Mouse (Mus musculus) brain, embryonic 14.5 days (tissue): Measurements from ENCODE around the gene Stxbp3. TPM values are rescaled to one million over a fixed set of nuclear protein-coding genes. Genes with fewer than 3 reads are reported as not detected.
"Not testable (repeated sequence)": the region's sequence is repeated elsewhere in the genome, so short reads cannot be mapped to it uniquely, and the experiment has no call there.

ENCODE experiments used
- DNase-seq: peaks from one replicate; pipeline ENCODE4 v3.0.0-alpha.2; 2011; ENCODE audit warnings: low read depth
- CTCF ChIP-seq: fragments of 200-500 bp; IDR thresholded peaks from 2 replicates; pipeline ENCODE4 v1.5.1; 2012; ENCODE audit warnings: inconsistent platforms, mild to moderate bottlenecking, moderate library complexity, borderline replicate concordance; ENCODE audit not compliant: insufficient read depth, insufficient read length; ENCODE audit errors: extremely low read depth
- POLR2A ChIP-seq: fragments of 200-500 bp; IDR thresholded peaks from 2 replicates; pipeline ENCODE4 v1.6.1; 2012; ENCODE audit warnings: mild to moderate bottlenecking, inconsistent platforms, borderline replicate concordance; ENCODE audit not compliant: poor library complexity, insufficient read depth, insufficient read length, severe bottlenecking; ENCODE audit errors: extremely low read depth
- polyA plus RNA-seq: library from polyadenylated mRNA; depleted of rRNA; stranded (reverse); fragments of >200 nt; gene quantifications from 2 replicates; pipeline ENCODE4 v1.2.3, GENCODE M21; 2012; rRNA removed

The Stxbp3 gene
- 9.9 and 11.8 TPM in 2 replicates for polyA plus RNA-seq

DNA sequence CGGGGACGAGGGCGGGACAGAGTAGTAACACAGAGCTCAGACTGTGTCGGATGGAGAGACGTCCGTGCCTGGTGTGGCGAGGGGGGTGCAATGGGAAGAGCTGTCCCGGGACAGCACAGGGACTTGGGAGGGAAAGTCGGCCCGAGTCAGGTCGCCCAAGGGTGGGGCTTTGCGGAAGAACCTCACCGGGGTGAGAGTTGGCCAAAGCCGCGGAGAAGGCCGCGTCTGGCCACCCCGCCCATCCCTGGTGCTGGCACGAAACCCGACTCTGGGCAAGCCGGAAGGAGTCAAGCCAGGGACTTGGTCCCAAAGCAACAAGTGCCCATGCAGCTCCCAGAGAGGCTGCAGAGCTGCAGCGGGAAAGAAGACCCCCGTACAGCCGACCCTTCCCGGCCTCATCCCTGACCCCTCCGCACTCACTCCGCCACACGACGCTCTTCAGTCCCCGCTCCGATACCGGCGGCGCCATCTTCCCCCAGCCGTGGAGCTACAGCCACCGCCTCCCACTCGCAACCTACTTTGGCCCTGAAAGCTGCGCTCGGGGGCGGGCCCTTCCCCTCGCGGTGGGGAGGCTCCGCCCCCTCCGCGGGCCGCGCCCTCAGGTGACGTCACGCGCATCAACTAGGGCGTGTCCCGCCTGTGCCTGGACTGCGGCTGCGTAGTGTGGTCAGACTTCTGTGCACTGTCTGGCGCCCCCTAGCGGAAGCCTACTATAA lies at the start of gene Stxbp3:
TSS of gene Stxbp3 (minus strand) at position 527 of the 716 bp plus-strand sequence.
- TF ChIP-seq POLR2A (peak; percentile 40; the same call in 1 of the 2 replicates), CTCF (peak; percentile 94)
- peak; percentile 98 for DNase-seq

GRCm38 (mm10) chr3:108889908-108890307 lies 49.6 kb upstream of the Stxbp3 start, which contains the start of gene Fndc7:
Fndc7 (minus strand) TSS chr3:108890008.
- no peak for TF ChIP-seq CTCF
- no peak for TF ChIP-seq POLR2A
- DNase-seq, result no peak

DNA sequence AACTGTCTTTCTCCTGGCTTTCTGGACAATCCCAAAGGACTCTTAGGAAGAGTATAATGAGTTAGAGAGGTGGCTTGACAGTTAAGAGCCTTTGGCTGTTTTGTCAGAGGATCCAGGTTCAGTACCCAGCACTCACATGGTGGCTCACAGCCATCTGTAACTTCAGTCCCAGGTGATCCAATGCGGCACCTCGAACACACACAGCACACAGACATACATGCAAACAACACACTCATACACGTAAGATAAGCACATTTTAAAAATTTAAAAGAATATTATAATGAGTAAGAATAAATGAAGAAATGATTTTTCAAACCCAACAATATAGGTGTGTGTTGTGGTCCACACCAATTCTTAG lies 47.3 kb upstream of the Stxbp3 start:
- TF ChIP-seq CTCF, result no peak
- no peak for TF ChIP-seq POLR2A
- DNase-seq, result no peak

DNA sequence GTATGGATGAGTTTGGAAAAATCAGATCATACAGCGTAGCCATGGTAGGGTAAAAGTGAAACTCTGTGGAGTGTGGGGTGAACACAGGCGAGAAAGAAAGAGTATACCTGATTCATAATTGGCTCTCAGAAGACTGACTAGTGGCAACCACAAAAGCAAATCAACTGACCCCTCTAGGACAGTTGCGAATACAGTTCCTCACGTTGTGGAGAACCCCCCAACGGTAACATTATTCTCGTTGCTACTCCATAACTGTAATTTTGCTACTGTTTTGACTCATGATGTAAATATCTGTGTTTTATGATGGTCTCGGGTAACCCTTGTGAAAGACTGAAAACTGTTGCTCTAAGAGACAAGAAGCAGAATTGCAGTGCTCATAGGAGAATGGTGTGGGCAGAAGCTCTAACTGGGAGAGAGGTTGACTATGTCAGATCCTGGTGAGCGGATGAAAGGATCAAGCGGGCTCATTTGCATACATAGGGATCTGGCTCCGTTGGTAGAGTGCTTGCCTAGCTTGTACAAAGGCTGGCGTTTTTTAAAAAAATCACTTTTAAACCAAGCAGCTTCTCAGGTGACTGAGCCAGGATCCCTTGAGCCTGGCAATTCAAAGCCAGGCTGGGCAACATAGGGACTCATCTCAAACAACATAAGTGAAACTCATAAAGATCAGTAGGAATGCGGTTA lies 46.8 kb upstream of the Stxbp3 start:
- TF ChIP-seq CTCF, result no peak
- TF ChIP-seq POLR2A, result no peak
- peak; percentile 15 for DNase-seq

DNA sequence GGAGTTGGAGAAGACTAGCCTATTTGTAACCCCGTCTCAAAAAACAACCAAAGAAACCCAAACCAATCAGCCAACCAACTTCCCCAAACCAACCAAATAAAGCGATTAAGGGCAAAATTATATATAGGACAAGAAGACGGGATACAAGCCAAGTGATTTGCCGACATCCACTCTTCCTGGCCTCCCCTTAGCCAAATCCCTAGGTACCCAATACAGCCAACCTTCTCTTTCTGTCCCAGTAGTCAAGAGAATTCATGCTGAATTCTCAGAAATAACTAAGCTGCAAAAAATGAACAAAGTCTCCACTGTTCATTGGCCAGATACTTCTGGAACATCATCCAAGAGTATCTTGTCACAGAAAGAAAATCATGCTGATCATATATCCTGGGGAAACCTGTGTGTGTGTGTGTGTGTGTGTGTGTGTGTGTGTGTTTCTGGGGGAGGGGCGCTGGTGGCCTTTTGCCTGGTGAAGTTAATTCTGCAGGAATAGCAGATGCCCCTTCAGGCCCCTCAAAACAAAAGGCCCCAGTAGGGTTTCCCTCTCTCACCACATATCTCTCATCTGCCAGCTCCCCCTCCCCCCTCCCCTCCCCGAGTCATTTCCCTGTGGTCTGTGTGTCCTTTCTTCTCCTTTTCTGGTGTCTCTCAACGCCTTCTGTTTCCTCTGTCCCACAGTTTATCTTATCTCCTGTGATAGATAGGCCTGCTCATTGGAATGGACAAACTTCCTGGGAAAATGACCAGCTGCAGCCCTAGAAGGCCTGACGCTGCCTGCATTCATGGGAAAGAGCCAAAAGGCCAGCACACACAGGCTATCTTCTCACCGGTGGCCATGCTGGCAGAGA lies 45.6 kb upstream of the Stxbp3 start:
- no peak for TF ChIP-seq CTCF
- TF ChIP-seq POLR2A, result no peak
- peak; percentile 29 for DNase-seq

- TF ChIP-seq POLR2A (no peak), CTCF (no peak)
- peak; percentile 58 for DNase-seq
Measured at GRCm38 (mm10) chr3:108884706-108885289, 44.5 kb upstream of the Stxbp3 start.

DNA sequence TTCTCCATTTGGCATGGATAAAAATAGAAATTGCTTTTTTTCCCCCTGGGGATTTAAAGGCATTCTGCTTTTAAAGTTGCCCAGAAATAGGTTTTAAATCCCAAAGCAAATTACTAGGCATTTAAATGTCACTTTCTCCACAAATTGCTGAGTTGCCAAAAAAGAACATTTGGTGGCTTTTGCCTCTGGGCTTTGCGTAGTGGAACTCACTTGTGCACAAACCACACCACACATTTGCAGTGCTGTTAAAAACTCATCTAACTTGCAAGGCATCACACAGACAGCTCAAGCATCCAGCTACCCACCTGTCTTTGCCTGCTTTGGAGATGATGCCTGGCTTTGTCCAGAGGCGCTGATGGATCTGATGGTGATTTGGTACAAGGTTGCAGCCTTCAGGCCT lies 42.7 kb upstream of the Stxbp3 start:
- peak; percentile 12 for DNase-seq
- no peak for TF ChIP-seq CTCF
- TF ChIP-seq POLR2A, result no peak

GRCm38 (mm10) chr3:108881873-108882272 lies 41.5 kb upstream of the Stxbp3 start:
- not testable (repeated sequence) for DNase-seq

- TF ChIP-seq CTCF (no peak), POLR2A (no peak)
- no peak for DNase-seq
Measured at GRCm38 (mm10) chr3:108880544-108881507, 40.5 kb upstream of the Stxbp3 start.

- no peak for DNase-seq
- TF ChIP-seq POLR2A (no peak), CTCF (no peak)
Measured at GRCm38 (mm10) chr3:108879836-108880435, 39.6 kb upstream of the Stxbp3 start.

GRCm38 (mm10) chr3:108879129-108879528 lies 38.8 kb upstream of the Stxbp3 start:
- DNase-seq, result peak; percentile 74
- TF ChIP-seq CTCF (no peak), POLR2A (no peak)
